Mouse (Mus musculus) retina, postnatal 1 day (tissue): ENCODE data around the gene Tiam2.
A peak's percentile ranks its signal among the peaks of the same experiment; 100 is the strongest.

Source experiments
- DNase-seq: peaks from one replicate; pipeline ENCODE4 v3.0.0-alpha.2; 2012

The Tiam2 gene

DNA sequence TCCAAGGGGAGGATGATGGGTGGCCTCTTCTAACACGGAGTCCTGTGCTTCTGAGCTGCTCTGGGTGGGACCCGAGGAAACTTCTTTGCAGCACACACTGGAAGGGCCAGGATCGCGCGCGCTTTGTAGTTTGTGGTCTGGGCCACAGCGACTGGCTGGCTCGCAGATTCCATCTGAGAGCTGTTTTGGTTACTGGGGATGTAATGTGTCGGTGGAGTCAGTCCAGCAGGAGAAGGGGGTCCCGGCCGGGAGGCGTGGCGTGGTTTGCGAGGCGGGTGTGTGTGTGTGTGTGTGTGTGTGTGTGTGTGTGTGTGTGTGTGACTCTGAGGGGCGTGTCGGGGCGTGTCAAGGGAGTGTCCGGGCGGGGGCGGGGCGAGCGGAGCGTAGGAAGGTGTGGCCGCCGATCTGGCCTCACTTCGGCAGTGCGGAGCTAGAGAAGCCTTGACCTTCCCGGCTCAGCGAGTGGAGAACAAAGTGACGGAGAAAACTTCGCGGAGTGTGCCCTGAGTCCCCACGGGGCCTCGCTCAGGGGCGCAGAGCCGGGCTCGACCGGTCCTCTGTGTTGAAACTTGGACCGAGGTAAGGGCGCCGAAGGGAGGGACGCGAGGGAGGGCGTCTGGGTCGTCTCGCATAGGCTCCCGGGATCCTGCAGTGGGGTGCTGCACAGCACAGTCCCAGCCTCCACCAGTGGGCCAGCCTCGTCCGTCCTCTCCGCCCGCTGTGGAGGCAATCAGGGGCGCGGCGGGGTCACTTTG lies at the start of gene Tiam2:
Gene Tiam2 (plus strand): TSS at position 426 of the 755 bp plus-strand sequence.
- DNase-seq: peak; percentile 67

DNA sequence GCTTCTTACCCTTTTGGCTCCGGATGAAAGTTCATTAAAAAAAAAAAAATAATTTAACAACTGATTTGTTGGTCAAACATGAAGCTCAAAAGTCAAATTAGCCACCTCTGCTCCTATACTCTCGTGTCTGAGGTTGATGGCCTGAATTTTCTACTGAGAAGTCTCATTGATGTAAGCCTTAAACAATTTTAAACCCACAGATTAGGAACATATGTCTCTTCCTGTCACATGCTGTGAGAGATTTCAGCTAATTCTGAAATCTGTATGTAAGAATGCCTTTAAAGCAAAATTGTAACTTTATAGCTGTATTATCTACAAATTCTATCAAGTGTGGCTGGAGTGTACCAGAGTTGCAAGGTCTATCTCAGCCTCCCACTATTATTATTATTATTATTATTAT lies 46.1 kb upstream of the Tiam2 start:
- DNase-seq: no peak

DNA sequence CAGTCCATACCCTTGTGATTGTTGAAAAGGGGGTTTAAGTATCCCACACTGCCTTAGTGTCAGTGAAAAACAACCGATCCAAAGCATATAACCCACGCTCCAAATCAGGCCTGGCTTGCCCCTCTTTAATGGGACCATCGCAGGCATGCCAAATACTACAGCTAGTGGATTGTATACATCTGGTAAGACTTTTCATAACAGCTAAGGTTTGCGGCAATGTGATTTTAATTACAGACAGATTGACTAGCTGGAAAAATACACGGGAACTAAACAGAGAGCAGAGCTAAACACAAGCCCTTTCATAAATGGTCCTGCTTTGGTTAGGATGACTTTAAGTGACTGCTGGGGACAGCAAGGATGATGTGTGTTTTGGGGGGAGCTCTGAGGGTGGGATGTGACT lies 44.4 kb upstream of the Tiam2 start:
- no peak for DNase-seq

DNA sequence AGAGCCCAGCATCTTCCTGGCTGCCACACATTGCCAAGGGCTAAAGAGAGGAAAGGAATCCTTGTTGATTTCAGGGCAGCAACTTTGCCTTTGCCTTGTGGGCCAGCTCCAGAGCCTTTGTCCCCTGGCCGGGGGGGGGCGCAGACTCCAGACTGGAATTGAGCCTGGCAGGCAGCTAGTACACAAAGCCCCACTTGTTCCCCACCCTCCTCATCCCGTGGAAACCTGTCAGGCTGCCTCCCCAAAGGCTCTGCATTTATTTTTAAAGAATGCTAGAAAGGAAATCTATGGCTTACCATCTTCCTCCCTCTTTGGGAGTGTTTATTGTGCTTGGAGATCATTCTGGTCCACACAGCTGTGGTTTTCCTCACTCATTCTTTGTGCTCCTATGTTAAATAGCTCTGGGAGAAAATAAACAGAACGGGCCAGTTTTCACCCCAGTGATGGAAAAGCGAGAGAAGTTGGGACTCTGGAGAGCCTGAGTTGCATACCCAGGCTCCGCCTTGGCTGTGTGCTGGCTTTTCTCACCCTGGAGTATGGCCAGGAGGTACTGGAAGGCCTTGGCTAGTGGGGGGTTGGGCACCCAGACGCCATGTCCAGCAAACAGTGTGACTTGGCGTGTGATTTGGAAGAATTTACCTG lies 41.2 kb upstream of the Tiam2 start:
- no peak for DNase-seq

DNA sequence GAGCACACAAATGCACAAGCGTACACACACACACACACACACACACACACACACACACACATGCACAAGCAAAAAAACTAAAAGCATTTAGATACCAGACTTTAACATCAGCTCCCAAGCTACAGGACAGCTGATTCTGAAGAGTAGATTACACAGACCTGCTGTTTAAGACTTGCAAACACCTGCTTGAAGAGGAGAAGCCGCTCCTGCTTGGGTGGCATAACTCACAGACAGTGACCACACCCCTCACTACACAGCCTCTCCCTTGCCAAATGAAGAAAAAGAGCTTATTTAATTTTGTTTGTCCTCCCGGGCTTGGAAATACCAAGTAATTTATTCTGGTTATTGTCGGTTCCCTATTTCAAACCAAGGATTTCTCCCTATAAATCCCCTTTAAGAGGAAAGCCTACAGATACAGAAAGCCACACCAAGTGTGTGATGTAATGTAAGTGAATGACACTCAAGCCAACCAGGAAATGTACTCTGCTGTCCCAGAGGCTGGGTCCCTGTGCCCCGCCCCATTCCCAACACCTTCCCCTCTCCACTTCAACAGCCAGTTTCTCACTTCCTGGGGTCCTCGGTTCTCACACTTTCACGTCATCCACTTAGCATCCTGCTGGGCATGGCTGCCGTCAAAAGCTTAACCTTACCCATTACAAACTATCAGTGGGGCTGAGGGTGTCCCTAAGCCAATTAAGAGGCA lies 40.1 kb upstream of the Tiam2 start:
- DNase-seq: no peak

DNA sequence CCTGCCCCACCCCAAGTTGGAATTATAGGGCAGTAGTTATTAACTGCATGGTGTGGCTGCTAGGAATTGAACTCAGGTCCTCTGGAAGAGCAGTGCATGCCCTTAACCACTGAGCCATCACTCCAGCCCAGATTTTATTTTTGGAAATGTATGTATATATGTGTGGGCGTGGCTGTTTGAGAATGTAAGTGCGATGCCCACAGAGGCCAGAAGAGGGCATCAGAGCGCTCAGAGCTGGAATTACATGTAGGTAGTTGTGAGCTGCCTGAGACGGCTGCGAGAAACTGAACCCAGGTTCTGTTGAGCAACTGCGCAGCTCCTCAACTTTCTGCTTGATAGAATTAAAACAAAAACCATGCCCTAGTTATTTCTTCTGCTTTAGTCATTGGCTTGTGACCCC lies 38.0 kb upstream of the Tiam2 start:
- DNase-seq: peak; percentile 65

DNA sequence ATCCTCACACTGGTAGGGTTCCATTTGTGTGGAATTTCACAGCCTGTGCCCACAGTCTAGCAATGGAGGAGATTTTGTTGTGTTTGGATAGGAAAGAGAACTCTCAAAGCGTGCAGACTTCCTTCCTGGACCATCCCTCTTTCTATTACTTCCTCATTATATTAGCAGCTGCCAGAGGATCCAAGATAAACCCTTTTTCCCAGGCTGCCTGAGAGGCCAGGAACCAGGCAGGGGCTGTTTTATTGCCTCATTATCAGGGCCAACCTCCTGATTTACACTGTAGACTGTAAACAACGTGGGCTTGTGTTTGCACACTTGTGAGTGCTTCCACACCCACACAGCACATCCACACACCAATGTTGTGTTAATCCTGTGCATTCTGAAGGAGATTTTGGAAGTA lies 31.3 kb upstream of the Tiam2 start:
- DNase-seq: no peak

DNA sequence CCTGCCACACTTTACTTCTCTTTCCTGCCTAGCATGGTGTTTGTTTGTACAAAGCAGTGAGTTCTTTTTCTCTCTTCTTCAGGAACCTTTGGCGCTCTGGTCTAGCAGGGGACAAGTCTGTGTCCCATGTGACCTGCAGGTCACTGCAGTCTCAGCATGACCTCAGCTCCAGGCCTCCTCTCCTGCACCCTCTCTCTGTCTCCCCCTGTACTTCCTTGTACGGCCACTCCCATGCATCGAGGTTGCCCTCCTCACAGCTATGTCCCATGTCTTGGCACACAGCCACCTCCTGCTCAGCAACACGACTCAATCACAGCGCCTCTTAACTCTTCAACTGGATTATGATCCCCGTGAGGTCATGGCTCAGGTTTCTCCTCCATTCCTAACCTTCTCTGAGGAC lies 26.9 kb upstream of the Tiam2 start:
- DNase-seq: no peak

DNA sequence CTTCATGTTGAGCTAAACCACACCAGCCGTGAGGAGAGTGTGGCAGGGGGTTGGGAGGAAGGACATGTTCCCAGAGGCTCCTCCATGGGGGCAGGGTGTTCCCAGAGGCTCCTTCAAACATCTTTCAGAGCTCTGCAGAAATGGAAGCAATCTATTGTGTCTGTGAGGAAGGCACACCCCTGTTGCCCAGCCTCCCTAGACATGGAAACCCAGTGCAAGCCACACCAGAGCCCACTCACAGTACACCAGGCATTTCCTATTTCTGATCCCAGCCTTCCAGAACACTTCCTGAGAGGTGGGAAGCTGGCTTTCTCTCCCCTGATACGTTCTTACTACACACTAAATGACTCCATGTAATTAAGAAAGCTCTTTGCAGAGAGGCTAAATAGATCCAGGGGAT lies 20.4 kb upstream of the Tiam2 start:
- DNase-seq: no peak

DNA sequence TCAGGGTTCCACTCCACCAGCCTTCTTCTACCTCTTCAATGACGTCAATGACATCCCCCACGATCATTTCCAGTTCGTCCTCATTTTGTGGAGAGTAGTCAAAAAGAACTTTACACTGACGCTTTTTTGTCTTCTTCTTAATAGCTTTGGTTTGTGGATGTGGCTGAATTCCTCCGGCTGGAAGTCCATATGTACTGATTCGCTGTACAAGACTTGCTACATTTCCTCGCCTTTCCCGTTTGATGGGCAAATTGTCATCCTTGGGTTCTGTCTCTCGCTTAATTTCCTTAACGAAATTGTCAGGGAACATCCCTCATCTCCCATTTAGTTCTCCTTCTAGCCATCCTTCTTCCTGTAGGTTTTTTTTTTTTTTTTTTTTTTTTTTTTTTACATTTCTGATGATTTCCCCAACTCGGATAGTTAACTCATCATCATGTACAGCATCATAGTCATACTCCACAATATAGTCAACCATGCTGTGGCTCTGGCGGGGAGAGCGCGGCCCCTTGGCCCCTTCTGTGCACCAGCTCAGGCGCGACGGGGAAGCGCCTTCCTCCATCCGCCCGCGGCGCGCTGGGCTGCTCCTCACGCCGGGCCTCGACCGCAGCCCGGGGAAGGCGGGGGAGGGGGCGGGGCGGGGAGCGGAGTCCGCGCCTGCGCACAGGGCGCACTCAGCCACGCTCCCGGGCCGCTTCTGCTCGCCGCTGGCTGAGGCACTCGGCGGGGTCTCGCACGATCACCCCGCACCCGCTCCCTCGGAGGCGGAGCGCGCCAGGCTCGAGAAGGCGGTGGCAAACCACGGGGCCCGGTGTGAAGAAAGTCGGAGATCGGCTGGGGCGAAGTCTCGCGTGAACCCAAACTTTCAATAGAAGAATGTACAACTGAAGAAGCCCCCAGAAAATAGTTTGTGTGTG lies 12.4 kb upstream of the Tiam2 start:
- peak; percentile 91 for DNase-seq

DNA sequence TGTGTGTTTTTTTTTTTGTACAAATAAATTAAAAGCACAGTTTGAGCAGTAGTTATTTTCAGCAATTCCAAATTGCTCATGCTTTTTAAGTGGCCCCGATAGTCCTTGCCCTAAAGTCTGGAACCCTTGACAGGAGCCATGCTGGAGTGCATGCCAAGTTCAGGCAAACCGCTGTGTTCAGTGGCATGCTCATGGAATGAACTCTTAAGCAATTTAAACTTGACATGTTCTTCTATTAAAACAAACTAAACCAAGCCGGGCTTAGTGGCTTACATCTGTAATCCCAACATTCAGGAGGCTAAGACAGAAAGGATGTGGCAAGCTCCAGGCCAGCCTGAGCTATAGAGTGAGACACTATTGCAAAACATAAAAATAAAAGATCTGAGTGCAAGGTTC lies 11.8 kb upstream of the Tiam2 start:
- no peak for DNase-seq

DNA sequence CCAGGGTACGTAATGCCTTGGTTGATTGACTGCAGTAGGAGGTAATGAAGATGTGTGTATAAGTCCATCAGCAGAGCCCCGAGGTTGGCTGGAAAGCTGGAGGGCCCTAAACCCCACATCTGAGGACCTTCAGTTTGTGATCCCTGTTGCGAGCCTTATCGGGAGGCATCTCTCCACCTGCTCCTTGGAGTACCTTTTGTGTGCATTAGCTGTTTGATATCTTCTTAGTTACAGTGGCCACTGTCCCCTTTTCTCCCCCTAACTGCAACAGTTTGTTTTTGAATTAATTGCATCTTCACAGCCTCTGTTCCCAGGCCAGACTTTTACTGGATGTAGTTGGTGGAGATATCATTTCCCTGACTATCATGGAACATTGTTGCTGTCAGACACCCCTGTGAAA lies 10.8 kb upstream of the Tiam2 start:
- no peak for DNase-seq

DNA sequence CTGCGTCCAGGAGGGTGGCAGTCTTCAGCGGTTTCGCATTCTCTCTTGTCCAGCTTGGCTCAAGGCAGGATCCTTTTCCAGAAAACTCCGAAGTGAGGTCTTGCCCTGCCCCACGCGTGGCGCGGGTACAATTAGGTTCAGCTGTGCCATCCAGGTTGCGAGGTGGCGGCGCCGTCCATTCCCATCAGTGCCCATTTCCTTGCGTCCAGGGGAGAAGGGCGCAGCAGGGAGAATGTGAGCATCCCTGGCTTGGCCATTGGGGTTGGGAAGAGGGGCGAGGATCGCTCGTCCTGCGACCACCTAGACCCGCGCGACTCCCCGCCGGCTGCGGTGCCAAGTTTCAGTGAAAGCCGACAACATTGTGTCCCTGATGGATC lies 518 bp downstream of the Tiam2 start:
- DNase-seq: no peak

DNA sequence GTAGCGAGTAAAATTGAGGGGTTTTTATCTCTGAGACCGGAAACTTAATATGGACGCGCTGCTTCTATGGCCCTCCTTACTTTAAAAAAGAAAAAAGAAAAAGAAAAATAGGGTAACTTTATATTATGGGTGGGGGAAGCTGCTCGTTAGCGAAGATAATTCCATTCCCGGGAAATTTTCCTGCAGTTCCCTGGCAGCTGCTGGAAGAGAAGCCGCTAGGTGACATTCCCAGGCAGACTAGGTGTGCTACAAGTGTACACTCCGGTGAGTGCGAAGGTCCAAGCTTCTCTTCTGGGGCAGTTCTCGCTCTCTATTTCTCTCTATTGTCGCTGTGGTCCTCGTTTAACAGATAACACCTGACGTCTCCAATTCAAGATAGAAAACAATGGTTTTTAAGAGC lies 962 bp downstream of the Tiam2 start:
- DNase-seq: no peak

DNA sequence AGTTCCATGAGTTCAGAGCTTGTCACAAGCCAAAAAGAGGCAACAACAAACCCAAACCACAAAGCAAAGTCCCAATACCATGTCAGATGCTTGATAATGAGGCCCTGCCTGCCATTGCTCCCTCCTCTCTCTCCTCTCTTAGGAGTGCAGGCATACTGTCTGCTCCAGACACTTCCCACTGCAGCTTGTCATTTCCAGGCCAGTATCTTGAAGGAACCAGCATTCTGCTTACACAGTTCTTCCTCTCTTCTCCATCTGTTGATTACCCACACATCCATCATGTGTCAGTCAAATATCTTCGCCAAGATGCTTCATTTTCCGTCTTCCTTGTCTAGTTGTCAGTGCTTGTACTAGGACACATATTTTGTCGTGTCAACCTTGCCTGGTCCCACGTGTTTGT lies 2.4 kb downstream of the Tiam2 start:
- DNase-seq: no peak

DNA sequence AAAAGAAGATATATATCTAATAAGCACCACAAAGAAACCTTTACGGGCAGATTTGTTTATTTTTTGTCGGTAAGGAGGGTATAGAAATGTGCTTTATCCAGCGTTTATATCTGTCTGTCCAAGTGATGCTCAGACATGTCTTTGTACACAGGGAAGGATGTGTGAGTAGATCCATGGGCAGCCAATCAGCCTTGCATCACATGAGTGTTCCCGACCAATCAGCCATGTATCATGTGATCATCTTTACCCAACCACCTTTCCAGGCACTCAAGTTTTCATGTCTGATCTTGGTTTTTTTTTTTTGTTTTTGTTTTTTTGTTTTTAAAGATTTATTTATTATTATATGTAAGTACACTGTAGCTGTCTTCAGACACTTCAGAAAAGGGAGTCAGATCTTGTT lies 3.1 kb downstream of the Tiam2 start:
- no peak for DNase-seq

DNA sequence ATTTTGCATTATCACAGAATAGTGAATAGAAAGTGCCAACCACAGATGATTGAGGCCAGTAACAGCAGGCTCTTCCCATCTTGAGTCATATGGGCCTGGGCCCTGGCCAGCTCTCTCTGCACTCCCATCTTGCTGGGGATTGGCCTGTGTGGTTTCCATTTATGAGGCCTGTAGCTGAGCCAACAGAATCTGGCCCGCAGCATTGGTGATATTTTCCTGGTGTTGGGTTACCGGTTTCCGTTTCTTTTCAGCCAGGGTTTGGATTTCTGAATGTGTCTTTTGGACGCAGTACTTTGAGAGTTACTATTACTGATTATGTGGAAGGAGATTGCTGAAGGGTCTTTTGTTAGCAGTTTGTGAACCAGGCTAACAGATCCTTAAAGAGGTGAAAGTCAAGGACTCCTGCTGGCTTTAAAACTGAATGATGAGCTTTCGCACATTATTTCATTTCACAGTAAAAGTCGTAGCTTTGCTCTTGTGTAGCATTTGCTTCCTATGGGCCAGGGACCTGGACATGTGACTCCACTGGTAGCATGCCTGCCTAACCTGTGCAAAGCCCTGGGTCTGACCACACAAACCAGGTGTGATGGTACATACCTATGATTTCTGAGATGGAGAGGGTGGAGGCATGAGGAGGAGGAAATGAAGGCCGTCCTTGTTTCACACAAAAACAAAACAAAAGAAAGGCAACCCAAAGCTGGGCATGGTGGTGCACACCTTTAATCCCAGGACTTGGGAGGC lies 5.5 kb downstream of the Tiam2 start:
- DNase-seq: no peak

DNA sequence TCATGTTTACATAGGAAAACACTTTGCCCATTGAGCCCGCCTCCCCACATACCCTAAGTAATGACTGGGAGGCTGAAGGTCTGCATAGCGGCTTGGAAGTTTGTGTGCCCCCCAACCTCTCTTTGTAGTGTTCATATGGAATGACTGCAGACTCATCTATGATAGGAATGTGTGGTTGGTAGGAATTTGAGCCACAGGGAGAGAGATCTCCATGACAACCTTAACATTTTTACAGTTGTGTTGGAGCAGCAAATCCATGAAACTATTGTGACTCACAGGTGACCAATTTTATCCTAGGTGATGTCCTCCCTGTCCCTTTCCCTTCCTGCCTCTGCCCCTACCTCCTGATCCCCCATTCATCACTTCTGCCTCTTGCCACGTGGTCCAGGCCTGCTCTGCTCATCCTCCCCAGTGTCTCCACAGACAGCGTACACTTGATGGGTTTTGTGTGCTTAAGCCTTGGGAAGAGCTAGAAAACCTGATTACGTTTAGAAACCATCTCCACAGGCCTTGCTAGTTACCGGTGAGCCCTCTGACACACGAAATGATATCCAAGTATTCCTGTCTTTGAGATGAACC lies 9.9 kb downstream of the Tiam2 start:
- no peak for DNase-seq

DNA sequence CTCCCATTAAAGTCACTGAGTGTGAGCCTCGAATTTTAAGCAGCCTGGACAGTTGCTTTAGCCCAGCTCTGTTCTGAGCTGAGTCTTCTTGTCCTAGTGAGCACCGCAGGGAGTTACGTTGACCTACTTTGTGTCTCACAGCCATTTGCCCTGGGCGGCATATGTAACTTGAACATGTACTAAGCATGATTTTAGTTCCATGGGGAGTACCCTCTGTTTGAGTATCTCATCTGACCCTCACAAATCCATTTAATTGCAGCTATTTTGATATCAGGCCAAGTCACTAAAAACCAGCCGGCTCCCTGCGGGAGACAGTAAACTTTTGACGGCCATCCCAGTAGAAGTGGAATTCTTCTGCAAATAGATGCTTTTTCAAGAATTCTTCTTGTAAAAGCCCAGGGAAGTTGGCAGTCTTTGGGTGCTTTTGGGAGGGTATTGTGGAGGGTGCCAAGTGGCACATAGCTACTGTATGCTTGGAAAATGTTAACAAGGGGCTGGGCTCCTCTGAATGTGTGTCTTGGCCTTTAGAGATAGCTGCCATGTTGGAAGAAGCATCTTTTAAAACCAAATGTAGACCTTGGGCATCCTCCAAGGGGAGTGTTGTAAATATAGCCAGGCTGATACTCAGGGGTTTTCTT lies 10.6 kb downstream of the Tiam2 start:
- DNase-seq: peak; percentile 38

DNA sequence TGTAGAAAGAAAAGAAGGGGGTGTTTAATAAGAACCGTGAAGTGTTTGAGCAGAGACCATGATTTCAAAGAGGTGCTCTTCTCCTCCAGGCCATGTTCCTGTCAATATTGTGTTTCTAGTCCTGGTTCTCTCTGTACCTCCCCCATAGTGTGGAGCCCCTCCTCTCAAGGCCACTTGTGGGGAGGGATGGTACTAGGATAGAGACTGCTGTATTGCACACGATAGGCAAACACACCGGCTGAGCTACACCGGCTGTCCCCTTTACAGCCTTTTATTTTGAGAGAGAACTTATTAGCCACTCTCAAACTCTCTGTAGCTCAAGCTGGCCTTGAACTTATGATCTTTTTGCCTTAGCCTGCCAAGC lies 11.1 kb downstream of the Tiam2 start:
- no peak for DNase-seq

DNA sequence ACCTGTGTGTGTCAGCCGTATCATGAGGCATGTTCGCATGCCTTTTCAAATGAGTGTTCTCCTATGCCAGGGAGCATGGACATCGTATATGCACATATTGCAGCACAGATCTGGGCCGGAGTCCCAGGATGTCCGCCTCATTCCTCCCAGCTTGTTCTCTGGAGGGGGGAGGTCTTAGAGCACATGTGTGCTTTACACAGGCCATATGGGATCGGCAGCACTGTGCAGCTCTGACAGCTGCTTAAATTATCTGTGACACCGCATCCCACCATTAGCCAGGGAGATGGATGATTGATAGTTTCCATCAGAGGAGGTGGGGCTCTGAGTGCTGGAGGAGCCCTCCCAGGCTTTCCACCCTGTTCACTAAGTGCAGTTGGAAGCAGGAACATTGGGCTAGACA lies 12.4 kb downstream of the Tiam2 start:
- no peak for DNase-seq

DNA sequence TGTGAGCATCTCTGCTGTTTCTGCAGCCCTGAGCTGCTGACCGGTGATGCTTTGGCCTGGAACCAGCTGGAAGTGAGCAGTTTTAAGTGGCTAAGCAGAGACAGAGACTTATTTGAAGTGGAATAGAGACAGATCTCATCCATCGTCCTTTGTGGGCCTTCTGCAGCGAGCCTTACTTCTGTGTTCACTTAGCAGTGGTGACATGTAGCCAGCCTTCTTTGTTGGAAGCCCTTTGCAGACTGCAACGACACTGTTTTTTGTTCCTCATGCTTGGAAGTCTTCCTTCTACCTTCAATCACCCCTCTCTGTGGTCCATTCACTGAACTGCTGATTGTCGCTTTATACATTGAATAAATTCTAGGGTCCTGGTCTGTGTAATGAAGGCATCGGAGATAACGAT lies 18.5 kb downstream of the Tiam2 start:
- no peak for DNase-seq
